Mouse (Mus musculus) T-cell, adult 66 days (primary cell): ENCODE measurements around the gene Ddx50. TPM values are rescaled to one million over a fixed set of nuclear protein-coding genes. Genes with fewer than 3 reads are reported as not detected.

Source experiments
- total RNA-seq, 2 experiments: library from RNA; stranded (reverse); gene quantifications; 3 replicates in 1 of 2; 4 replicates in 1 of 2; pipeline ENCODE4 v1.2.4; 2023

Gene Ddx50
- 100 to 1,000 TPM; 127 to 151 TPM for total RNA-seq

GRCm38 (mm10) chr10:62650881-62651810 lies at the start of gene Ddx50:
TSS of gene Ddx50 (minus strand) at chr10:62651218.

GRCm38 (mm10) chr10:62602177-62603040 lies 48.6 kb downstream of the Ddx50 start, which contains the start of gene Ddx21:
TSS of gene Ddx21 (minus strand) at chr10:62602281.

GRCm38 (mm10) chr10:62578338-62579100 lies 72.5 kb downstream of the Ddx50 start, which contains the start of gene Kif1bp:
TSS of gene Kif1bp (minus strand) at chr10:62578457.

Other genes starting within 250 kb of the Ddx50 start
- not detected for gene Hkdc1, start 228.7 kb downstream of the Ddx50 start, total RNA-seq
- 1 to 10 TPM in 1 of 2 experiments, not detected in 1; 1.5 TPM for gene 4930507D05Rik, start 201.7 kb downstream of the Ddx50 start, total RNA-seq
- gene Supv3l1, start 201.5 kb downstream of the Ddx50 start, total RNA-seq: 10 to 100 TPM; 22.1 to 28.4 TPM
- gene Vps26a, start 164.4 kb downstream of the Ddx50 start, total RNA-seq: 10 to 100 TPM; 25.5 to 28.5 TPM
- gene Srgn, start 123.8 kb downstream of the Ddx50 start, total RNA-seq: 100 to 1,000 TPM; 358 to 378 TPM
- 10 to 100 TPM; 16.8 to 19.9 TPM for gene Kif1bp, start 72.8 kb downstream of the Ddx50 start, total RNA-seq
- gene Ddx21, start 48.9 kb downstream of the Ddx50 start, total RNA-seq: 100 to 1,000 TPM; 145 to 150 TPM
- under 1 TPM; 0.15 to 0.26 TPM for gene Stox1, start 74.9 kb upstream of the Ddx50 start, total RNA-seq
- 100 to 1,000 TPM; 117 to 144 TPM for gene Ccar1, start 141.1 kb upstream of the Ddx50 start, total RNA-seq